Comparison of ENCODE assay signal across 8 mouse cellular contexts in the genomic region with DNA sequence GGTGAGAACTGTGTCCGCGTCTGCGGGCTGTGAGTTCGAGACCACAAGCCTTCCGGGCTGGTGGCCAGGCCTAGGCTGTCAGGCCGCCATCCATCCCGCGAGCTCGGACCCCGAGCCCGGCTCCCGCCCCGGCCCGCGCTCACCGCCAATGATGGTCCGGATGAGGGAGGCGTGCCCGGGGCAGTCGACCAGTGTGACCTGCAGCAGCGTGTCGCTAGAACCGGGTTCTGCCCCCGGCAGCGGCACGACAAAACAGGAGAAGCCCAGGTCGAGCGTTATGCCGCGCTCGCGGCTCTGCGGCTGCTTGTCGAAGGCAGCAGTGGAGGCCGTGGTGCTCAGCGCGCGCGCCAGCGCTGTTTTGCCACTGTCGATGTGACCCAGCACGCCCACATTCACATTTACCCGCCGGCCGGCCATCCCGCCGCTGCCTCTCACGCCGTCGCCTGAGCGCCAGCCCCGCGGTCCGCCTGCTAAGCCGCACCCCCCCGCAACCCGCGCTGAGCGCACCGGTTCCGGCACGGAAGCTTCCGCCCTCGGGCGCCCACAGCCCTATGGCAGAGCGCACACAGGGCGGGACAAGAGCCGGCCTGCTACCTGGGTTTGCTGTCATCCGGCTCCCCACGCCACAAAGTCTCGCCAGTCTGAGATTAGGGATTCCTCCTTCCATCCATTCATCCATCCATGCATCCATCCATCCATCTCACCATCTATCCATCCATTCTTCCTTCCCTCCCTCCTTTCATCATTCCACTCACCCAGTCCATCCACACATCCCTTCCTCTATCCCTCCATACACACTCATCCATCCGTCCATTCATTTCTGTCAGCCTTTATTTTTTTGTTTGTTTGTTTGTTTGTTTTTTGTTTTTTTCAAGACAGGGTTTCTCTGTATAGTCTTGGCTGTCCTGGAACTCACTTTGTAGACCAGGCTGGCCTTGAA. TPM values are rescaled to one million over a fixed set of nuclear protein-coding genes. Genes with fewer than 3 reads are reported as not detected.
A peak's percentile ranks its signal among the peaks of the same experiment; 100 is the strongest.
DNase-seq lines count a peak whose midpoint lies in the region; ATAC-seq lines count a peak whose summit lies in the region.

Gene Eefsec (minus strand): TSS at position 477 of the 940 bp plus-strand sequence.

- ATAC-seq in intestine, embryonic 15.5 days: peak; percentile 93
- ATAC-seq in megakaryocyte-erythroid progenitor cell, adult 5-6 weeks (replicated peaks; ENCODE audit: low FRiP score, low TSS enrichment, poor library complexity, severe bottlenecking): peak; percentile 86

- H3K36me3 ChIP-seq in intestine, embryonic 15.5 days: no peaks in the 10 kb centered on the region

- peaks cover 18% of the 10 kb centered on the region; the same call in 1 of the 2 replicates for H3K4me1 ChIP-seq in intestine, embryonic 15.5 days (replicated peaks)

- no peaks in the 10 kb centered on the region for H3K9me3 ChIP-seq in intestine, embryonic 15.5 days

- WGBS in intestine, embryonic 15.5 days: under 1% methylated on average over 67 of the region's 72 CpGs

- H3K27ac ChIP-seq in intestine, embryonic 15.5 days: peak within 1 kb of the TSS; percentile 76

- peak within 1 kb of the TSS; percentile 77 for H3K4me2 ChIP-seq in intestine, embryonic 15.5 days (replicated peaks)

- peak within 1 kb of the TSS; percentile 92 for H3K9ac ChIP-seq in intestine, embryonic 15.5 days

- intact Hi-C loops in gastrocnemius, postnatal 36 days (cut with DNase I): loop anchor here (1.0 kb wide), 1 partner anchor 18 kb away; no protein-coding TSS in a partner anchor
- intact Hi-C loops in left cerebral cortex, postnatal 14 days (cut with DNase I): loop anchor here (2.0 kb wide), 1 partner anchor 18 kb away; the partner anchor contains the start of gene Ruvbl1

- no peaks in the 10 kb centered on the region for H3K27me3 ChIP-seq in intestine, embryonic 15.5 days (replicated peaks)

- H3K4me3 ChIP-seq in intestine, embryonic 15.5 days (replicated peaks): peak within 1 kb of the TSS; percentile 92

- peak; percentile 83 to 85 for DNase-seq in adrenal gland, adult 18-20 months (ENCODE audit: low spot score in 2 of 2)
- DNase-seq in embryo, embryonic 11 days: peak; percentile 90
- DNase-seq in gastrocnemius, postnatal 36 days: peak; percentile 65 to 73
- peak; percentile 84 for DNase-seq in left cerebral cortex, postnatal 14 days (ENCODE audit: low spot score in 2 of 2)
- DNase-seq in right cerebral cortex, postnatal 14 days: peak; percentile 85
- peak; percentile 84 for DNase-seq in urinary bladder, postnatal 25 days (ENCODE audit: low spot score)

RNA-seq across cellular contexts. Expression of gene Eefsec, which starts in this region (rescaled TPM):
- total RNA-seq in adrenal gland, adult 18-20 months (2021): 10 to 100 TPM in 1 of 2 experiments, 1 to 10 TPM in 1; 10.0 to 17.4 TPM
- total RNA-seq in gastrocnemius, postnatal 36 days (2021): 1 to 10 TPM; 6.8 TPM
- polyA plus RNA-seq in intestine, embryonic 15.5 days (2015; fragmentation: Nextera tagmentation; extraction: Ambion mirVana): 40.1 and 40.7 TPM in 2 replicates
- total RNA-seq in left cerebral cortex, postnatal 14 days (2021): 10 to 100 TPM; 19.4 to 20.8 TPM
- total RNA-seq in megakaryocyte-erythroid progenitor cell, adult 5-6 weeks (2014; fragmentation: Nextera tagmentation): 31.6 and 38.6 TPM in 2 replicates
- total RNA-seq in megakaryocyte-erythroid progenitor cell, adult 5-6 weeks (2017): 14.2 and 23.2 TPM in 2 replicates

Comparison
In these comparisons a context has a peak if more than half of its experiments do, and no peak if none do; other contexts are left out.
1. Peak in every context shown above with its lines: DNase-seq, ATAC-seq, H3K4me3 ChIP-seq and H3K27ac ChIP-seq.